Mouse (Mus musculus): ENCODE measurements around the gene Lsm2. TPM values are rescaled to one million over a fixed set of nuclear protein-coding genes. Genes with fewer than 3 reads are reported as not detected.
"Not testable (repeated sequence)": the region's sequence is repeated elsewhere in the genome, so short reads cannot be mapped to it uniquely, and the experiment has no call there.

The Lsm2 gene
- total RNA-seq, 2 experiments from 2014 or later = 17.3 to 18.0 TPM

DNA sequence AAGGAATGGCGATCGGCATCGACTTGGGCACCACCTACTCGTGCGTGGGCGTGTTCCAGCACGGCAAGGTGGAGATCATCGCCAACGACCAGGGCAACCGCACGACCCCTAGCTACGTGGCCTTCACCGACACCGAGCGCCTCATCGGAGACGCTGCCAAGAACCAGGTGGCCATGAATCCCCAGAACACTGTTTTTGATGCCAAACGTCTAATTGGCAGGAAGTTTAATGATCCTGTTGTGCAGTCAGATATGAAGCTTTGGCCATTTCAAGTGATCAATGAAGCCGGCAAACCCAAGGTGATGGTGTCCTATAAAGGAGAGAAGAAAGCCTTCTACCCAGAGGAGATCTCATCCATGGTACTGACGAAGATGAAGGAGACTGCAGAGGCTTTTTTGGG, 4.7 kb upstream of the Lsm2 start:
- DNase-seq (ENCODE audit: low spot score in 2 of 2) = no peak
- intact Hi-C loops (cut with DNase I) = no loop called here

DNA sequence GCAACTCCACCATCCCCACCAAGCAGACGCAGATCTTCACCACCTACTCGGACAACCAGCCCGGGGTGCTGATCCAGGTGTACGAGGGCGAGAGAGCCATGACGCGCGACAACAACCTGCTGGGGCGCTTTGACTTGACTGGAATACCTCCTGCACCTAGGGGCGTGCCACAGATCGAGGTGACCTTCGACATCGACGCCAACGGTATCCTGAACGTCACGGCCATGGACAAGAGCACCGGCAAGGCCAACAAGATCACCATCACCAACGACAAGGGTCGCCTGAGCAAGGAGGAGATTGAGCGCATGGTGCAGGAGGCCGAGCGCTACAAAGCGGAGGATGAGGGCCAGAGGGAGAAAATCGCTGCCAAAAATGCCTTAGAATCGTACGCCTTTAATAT, 3.4 kb upstream of the Lsm2 start:
- intact Hi-C loops (cut with DNase I) = no loop called here

DNA sequence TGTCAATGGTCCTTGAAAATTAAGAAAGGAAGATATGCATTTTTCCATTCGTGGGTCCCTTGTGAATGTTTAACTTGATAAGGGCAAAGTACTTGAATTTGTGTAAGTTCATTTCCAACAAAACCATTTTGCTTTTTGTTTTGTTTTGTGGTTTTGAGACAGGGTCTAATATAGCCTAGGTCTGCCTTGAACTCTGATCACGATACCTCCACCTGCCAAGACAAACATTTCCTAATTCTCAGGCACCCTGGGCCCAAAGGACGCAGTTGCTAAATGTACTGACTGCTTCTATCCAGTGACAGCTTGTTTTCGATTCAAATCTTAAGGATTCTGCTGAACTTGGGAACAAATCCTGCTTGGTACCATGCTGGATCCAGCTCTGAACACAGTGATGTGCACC, 2.0 kb upstream of the Lsm2 start:
- DNase-seq (ENCODE audit: low spot score in 2 of 2) = no peak
- intact Hi-C loops (cut with DNase I) = loop anchor here (5.0 kb wide), 1 partner anchor 127 kb away; the partner anchor contains the start of genes Nelfe and Skiv2l

More for the DNA sequence above, 3.4 kb upstream of the Lsm2 start:
- DNase-seq (ENCODE audit: low spot score in 2 of 2) = no peak

DNA sequence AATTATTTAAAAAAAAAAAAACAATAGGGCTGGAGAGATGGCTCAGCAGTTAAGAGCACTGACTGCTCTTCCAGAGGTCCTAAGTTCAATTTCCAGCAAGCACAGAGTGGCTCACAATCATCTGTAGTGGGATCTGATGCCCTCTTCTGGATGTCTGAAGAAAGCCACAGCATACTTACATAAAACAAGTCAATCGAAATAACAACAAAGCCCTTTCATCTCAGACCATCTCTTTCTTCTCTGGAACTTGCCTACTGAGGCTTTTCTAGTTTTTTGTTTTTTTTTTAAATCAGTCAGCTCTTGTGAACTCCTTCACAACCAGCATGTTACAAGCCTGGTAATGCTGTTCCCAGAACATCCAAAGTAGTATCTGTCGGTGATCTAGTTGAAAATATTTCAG, 1.0 kb upstream of the Lsm2 start:
- intact Hi-C loops (cut with DNase I) = loop anchor here (1.0 to 5.0 kb wide), 2 partner anchors 28 to 128 kb away; partner anchors contain the start of genes Nelfe and Skiv2l
- peak; percentile 45 to 58 for DNase-seq (ENCODE audit: low spot score in 2 of 2)

DNA sequence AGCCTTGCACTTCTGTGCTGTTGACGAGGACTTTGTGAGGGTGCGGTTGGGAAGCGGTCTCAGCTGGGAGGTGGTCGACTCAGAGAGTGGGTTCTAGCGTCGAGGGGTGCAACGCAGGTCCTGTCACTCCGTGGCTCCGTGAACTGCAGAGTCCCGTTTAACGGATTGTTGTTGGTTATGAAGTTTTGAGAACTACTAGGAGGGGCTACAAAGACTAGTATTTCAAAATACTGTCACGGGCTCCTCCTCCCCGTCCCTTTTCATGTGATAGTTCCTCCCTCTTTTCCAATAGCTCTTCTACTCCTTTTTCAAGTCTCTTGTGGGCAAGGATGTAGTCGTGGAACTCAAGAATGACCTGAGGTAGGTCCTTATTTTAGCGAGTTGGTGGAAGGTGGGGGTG, 666 bp downstream of the Lsm2 start:
- intact Hi-C loops (cut with DNase I) = loop anchor here (5.0 kb wide), 1 partner anchor 130 kb away; the partner anchor contains the start of genes Nelfe and Skiv2l
- DNase-seq (ENCODE audit: low spot score in 2 of 2) = no peak

DNA sequence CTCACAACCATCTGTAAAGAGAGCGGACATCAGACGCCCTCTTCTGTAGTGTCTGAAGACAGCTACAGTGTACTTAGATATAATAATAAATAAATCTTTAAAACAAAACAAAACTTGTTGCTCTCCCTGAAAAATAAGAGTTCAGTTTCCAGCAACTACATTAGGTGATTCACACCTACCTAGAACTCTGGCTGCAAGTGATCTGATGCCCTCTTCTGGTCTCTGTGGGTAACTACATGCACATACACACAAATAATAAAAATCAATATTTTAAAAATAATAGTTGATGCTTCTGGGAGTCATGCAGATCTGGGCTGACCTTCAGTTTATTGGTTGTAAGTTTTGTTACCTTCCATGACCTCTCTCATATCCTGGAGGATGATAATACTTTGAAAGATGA, 2.6 kb downstream of the Lsm2 start:
- intact Hi-C loops (cut with DNase I) = loop anchor here (2.0 to 5.0 kb wide), 2 partner anchors 15 to 132 kb away; partner anchors contain the start of genes Nelfe and Skiv2l
- DNase-seq (ENCODE audit: low spot score in 2 of 2) = peak in 1 of 2 experiments; percentile 24

DNA sequence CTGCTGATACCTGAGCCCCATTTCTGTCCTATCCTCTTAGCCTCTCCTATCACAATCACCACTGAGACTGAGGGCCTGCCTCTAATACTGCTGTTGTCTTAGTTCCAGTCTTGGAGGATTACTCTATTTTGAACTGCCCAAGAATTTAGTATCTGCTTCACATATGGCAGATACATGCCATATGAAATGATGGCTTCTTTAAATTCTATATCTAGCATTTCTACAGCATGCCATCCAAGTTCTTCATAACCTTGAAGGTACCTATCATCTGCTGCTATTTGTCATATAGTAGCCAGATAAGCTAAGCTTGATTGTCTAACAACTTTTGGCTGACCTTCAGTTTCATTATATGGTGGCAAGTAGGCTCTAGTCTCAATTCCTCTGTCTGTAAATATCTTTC, 13.1 kb downstream of the Lsm2 start:
- intact Hi-C loops (cut with DNase I) = no loop called here
- no peak for DNase-seq (ENCODE audit: low spot score in 2 of 2)

DNA sequence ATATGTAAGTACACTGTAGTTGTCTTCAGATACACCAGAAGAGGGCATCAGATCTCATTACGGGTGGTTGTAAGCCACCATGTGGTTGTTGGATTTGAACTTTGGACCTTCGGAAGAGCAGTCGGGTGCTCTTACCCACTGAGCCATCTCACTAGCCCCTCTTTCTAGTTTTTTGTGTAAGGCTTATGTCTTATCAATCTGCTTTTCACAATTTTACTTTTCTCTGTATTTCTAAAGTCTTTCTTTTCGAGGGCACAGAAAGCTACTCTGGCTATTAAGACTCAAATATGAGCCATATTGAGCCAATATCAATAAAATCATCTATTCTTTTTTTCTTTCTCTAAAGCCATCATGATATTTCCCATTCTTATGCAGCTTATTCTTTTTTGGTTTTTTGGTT, 13.5 kb downstream of the Lsm2 start:
- DNase-seq (ENCODE audit: low spot score in 2 of 2); intact Hi-C loops (cut with DNase I): not testable (repeated sequence)

DNA sequence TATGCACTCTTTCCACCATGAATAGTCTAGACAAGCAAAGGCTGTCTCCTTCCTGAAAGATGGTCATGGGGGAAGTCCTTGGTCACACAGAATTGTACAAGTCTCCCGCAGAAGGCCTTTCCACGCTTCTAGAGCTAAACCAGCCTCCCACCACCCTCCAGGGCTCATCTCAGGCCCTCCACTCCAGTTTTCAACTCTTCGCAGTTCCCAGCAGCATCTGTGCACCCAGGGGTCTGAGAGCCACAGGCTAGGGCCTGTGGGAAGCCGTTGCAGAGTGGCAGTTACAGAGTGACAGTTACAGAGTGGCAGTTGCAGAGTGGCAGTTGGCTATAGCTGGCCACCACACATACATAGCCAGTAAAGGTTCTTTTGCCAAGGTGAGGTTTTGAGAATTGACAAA, 14.3 kb downstream of the Lsm2 start:
- intact Hi-C loops (cut with DNase I); DNase-seq (ENCODE audit: low spot score in 2 of 2): not testable (repeated sequence)

DNA sequence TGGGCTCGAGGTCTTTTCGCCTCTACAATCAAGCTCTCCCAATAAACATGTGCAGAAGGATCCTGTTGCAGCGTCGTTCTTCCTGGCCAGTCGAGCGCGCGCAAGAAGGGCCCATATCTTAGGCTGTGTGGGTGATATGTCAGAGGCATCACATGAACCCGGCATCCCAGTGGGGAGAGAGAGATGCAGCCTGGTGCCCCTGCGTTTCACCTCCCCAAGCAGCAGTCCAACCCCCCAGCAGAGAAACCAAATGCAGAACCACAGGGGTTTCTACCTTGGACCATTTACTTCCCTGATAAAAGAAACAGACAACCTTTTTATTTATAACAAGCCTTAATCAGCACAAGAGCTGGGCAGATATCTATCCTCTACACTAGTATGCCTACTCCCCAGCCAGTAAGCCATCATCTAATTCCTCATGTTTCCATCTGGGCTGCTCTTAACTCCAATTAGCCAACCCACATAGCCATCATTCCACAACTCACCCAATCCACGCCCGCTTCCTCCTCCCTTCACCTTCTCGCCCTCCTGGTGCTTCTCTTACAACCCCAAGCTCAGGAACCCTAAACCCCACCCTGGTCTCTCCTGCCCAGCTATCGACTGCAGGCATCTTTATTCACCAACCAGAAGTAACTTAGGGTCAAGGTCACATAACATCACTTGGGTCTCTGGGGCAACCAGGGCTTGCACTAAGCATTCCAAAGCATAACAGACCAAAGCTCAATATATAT, 14.9 kb downstream of the Lsm2 start:
- no peak for DNase-seq (ENCODE audit: low spot score in 2 of 2)
- intact Hi-C loops (cut with DNase I) = no loop called here

DNA sequence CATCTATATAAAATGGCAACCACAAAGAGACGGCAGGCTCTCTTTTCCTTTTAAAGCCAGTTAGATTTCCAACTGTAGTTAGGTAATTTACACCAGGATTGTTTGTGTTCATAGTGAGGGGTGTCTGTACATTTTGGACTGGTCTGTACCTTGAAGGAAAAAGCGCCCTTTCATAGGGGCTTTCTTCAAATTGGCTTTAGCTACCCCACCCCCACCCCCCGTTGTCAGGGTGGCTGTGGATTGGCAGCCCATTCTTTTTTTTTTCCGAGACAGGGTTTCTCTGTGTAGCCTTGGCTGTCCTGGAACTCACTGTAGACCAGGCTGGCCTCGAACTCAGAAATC, 15.5 kb downstream of the Lsm2 start:
- intact Hi-C loops (cut with DNase I) = no loop called here
- no peak for DNase-seq (ENCODE audit: low spot score in 2 of 2)

DNA sequence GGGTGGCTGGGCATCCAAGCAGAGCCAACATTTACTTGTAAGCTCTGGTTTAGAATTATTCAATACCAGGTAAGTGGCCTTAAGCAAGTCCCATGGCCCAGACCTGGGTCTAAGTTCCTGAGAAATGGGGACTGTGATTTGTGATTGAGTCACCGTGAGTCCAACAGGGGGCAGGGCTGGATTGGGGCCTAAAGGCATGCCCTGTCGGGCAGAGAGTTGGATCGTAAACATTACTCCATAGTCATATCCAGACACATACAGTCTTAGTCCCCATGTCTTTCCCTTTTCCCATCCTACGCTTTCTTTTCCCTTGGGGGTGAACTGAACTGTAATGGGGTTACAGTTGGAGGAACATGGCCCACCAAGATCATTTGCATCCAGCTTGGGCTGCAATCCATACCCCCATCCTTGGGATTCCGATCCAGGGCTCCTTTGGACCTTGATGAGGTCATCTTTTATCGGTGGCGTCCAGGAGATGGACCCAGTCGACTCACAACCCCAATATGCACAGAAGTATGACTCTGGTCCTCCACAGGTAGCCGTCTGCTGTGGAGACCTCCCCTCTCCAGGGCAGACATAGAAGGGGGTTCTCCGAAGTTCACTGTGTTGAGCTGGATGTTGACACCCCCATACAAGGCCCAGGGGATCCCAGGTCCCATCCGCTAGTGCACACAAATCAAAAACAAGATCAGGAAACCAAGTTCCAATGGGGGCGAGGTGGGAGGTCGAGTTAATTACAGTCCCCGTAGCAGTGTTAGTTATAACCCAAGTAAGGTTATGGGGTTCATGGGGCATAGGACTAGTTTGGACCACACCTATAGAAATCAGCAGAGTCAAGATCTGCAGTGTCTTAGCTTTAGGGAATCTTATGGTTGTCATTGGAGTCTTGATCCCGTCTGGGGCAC, 17.1 kb downstream of the Lsm2 start:
- no peak for DNase-seq (ENCODE audit: low spot score in 2 of 2)
- intact Hi-C loops (cut with DNase I) = loop anchor here (2.0 kb wide), 1 partner anchor 14 kb away; no protein-coding TSS in a partner anchor

DNA sequence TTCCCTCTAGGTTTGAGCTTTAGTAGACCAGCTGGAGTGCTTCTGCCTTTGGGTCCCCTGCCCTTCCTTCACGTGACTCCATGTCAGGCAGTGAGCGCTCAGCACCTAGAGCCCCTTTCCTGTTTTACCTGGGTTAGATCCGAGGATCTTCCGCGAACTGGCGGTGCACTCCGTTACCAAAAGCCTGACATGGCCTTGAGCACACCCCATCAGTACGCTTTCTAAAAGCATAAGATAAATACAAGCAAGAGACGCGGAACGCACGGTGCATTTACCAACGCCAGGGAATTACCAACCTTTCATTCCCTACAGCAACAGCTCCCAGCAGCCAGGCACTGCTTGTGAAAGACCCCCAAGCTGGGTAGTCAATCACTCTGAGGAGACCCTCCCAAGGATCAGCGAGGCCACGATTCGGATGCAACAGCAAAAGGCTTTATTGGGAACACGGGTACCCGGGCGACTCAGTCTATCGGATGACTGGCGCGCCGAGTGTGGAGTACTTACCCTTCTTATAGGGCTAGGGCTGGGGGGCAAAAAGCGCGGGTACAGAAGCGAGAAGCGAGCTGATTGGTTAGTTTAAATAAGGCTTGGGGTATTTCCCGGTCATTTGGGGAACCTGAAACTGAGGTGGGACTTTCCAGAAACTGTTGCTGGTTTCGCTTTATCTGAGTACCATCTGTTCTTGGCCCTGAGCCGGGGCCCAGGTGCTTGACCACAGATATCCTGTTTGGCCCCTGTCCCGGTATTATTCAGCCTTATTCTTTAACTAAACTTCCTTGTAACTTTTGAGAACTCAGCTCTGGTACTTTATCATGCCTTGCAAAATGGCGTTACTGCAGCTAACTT, 18.4 kb downstream of the Lsm2 start:
- DNase-seq (ENCODE audit: low spot score in 2 of 2) = not testable (repeated sequence)
- intact Hi-C loops (cut with DNase I) = loop anchor here (2.0 to 5.0 kb wide), 2 partner anchors 15 to 242 kb away; partner anchors contain the start of gene Ddx39b

DNA sequence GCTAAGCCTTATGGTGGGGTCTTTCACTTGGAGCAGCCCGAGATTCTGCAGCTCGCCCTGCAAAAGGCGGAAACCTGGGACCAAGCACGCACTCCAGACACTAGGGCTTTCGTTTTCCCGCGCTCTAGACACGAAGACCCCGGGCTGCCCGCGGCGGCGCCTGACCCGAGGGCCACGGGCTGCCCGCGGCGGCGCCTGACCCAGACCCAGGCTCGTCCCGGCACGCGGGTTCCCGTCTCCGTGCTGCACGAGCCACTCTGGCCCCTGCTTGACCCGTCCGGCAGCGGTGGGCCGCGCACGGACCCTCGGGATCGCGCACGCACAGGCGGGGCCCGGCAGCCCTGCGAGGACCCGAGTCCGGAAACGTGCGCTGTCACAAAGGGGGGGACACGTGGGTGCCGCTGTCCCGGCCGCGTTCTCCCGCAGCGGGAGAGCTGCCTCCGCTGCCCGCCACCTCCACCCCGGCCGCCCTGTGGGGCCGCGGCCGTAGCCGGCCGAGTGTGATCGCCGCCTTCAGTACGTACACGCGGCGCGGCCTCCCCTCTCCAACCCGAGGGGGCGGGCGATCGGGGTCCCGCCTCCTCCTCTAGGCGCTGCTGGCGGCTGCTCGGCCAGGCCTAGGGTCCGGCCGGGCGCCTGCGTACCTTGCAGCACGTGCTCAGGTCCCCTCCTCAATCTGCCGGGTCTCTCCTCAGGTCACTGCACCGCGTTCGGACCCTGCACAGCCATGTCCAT, 19.2 kb downstream of the Lsm2 start, which contains the start of gene Vars:
Gene Vars (plus strand): TSS at position 271 of the 735 bp plus-strand sequence.
- intact Hi-C loops (cut with DNase I) = loop anchor here (5.0 kb wide), 1 partner anchor 241 kb away; the partner anchor contains the start of gene Ddx39b
- DNase-seq (ENCODE audit: low spot score in 2 of 2) = peak; percentile 77 to 85

DNA sequence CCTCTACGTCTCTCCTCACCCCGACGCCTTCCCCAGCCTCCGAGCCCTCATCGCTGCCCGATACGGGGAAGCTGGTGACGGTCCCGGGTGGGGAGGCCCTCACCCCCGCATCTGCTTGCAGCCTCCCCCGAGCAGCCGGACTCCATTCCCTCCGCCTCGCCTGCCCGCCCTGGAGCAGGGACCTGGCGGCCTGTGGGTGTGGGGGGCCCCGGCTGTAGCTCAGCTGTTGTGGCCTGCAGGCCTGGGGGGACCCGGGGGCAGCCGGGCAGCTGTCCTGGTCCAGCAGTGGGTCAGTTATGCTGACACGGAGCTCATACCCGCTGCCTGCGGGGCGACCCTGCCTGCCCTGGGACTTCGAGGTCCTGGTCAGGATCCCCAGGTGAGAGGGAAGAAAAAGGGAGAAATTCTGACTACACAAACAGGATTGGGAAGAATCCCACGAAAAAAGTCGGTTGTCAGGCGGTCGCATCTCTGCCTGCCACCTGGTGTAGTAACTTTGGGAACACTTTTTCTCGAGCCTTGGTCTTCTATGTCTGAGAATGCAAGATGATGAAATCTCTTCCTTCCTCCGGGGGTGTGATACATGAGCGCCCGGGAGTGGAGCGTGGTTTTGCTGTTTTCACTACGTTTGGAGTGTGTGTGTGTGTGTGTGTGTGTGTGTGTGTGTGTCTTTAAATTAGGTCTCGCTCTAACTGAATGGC, 19.9 kb downstream of the Lsm2 start:
- intact Hi-C loops (cut with DNase I) = loop anchor here (5.0 kb wide), 1 partner anchor 241 kb away; the partner anchor contains the start of gene Ddx39b

DNA sequence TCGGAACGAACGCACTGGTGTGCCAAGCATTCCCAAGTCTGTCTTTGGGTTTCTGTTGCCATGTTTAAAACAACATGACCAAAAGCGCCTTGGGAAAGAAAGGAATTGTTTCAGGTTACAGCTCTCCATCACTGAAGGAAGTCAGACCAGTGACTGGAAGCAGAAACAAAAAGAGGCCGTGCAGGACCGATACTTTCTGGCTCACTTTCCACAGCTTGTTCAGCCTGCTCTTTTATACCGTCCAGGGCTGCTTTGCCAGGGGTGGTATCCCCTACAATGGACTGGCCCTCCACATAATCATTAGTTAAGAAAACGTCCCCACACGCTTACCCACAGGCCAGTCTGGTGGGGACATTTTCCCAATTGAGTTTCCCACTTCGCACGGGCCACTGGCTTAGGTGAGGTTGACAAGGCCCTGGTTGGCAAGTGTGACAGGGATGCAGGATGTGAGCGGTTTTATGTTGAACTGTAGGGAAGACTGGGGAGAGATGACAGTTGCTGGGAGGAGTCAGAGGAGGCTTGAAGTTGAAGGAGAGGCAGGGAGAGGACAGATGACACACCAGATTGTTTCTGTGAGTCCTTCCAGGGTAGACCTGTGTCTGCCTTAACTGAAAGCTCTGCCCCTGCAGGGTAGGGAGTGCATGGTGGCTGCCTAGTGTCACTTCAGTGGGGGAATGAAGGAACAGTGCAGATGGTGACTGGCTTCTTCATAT, 20.6 kb downstream of the Lsm2 start:
- no peak for DNase-seq (ENCODE audit: low spot score in 2 of 2)
- intact Hi-C loops (cut with DNase I) = loop anchor here (5.0 kb wide), 1 partner anchor 240 kb away; the partner anchor contains the start of gene Ddx39b

More for the DNA sequence above, 19.9 kb downstream of the Lsm2 start:
- peak; percentile 21 to 55 for DNase-seq (ENCODE audit: low spot score in 2 of 2)

Data from left cerebral cortex, postnatal 25 days (tissue).